Mouse (Mus musculus): ENCODE data around the gene Gm28043. TPM values are rescaled to one million over a fixed set of nuclear protein-coding genes. Genes with fewer than 3 reads are reported as not detected.

Gm28043 gene
- total RNA-seq, 2 experiments from 2014 or later = 1.7 to 11.6 TPM

DNA sequence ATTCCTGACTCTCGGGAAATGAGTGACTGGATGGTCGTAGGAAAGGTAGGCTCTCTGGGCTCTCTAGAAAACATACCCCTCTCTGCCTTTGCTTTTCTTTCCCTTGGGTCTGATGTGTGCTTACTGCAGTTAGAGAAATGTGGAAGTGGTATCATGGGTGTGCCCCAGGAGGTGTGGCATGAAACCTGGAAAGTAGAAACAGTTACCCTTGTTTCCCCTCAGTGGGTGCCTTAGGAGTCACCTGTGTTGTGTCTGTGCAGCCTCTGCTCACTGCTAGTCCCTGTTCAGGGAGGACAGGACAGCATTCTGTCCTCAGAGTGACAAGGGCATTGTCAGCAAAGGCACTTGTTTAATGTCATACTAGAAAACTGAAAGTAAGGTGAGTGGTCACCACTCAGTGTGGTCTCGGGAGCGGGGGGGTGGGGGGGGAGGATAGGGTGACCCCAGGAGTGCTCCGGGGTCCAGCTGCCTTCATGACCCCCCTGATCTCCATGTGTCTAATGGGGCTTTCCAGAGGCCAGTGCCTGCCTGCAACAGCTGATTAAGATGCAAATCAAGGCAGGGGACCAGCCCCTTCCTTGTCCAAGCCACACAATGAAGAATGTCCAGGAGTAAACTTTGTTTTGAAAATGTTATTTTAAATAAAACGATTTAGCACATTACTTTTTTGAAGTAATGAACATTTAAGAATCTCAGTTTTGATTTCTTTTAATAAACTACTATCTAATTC is 64.5 kb downstream of the Gm28043 start:
- ATAC-seq (ENCODE audit: poor library complexity, severe bottlenecking) = peak; percentile 76

DNA sequence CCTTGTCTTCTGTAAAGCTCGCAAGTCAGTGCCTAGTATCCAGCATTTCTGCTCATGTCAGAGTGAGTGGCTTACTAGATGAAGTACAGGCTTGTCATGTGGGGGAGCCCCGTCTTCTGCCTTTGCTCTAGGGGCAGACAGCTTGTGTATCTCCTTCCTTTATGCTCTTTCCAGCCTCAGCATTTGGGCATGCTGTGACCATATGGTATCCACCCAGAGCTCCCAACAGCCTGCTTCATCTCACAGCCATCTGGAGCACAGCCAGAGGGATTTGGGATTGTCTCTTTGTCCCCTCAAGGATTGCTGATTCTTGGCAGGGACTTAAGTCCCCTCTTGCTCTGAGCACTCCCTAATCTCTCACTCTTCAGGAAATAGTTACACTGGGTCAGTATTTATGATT is 65.5 kb downstream of the Gm28043 start:
- no peak for ATAC-seq (ENCODE audit: poor library complexity, severe bottlenecking)

DNA sequence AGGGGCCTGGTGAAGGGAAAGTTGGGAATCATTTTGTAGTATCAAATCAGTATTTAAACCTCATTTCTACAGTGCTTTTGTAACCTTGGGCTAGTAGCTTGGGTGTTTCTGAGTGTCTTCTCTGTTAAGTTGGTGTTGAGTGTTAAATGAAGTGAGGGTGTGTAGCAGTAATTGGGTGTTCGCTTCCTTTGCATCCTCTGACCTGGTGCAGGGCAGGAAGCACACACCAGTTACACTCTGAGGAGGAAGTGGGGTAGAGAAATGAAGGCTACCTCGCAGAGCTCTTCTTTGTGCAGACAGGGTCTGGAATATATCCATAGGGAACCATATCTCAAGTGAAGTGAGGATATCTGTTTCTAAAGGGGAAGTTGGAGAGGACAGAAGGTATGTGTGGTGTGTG is 66.2 kb downstream of the Gm28043 start:
- ATAC-seq (ENCODE audit: poor library complexity, severe bottlenecking) = 0 out of 2 replicates have a peak, but pooled peaks have one; percentile 22

DNA sequence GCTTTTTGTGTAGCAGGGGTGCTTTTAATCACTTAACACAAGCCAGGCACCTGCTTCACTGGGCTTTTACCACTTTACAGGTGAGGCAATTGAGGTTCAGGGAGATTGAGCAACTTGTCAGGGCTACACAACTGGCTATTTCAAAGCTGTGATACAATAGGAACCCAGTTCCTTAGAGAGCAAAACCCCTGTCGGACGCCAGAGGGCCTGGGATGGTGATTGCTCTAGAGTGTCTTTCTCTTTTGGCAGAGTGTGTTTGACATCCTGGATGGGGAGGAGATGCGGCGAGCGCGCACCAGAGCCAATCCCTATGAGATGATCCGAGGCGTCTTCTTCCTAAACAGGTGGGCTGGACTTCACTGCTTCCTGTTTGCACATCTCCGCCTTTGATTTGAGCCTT is 67.0 kb downstream of the Gm28043 start:
- peak; percentile 86 for ATAC-seq (ENCODE audit: poor library complexity, severe bottlenecking)

DNA sequence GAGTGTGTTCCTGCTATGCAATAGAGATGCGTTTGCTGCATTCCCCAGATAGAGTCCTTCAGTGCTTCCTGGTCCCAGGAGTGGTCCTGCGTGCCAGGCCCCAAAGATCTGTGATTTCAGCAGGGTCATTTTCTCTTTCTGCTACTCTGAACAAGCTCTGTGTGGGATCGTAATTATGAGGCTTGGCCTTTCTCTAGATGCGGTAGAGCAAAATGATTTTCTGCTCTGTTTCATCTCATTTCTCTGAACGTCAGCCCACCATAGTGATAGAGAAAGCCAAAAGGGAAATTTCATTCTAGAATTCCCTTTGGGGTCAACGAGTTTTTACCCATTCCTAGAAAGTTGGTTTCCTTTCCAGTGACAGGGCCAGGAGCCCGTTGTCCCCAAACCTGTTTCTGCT is 67.6 kb downstream of the Gm28043 start:
- no peak for ATAC-seq (ENCODE audit: poor library complexity, severe bottlenecking)

DNA sequence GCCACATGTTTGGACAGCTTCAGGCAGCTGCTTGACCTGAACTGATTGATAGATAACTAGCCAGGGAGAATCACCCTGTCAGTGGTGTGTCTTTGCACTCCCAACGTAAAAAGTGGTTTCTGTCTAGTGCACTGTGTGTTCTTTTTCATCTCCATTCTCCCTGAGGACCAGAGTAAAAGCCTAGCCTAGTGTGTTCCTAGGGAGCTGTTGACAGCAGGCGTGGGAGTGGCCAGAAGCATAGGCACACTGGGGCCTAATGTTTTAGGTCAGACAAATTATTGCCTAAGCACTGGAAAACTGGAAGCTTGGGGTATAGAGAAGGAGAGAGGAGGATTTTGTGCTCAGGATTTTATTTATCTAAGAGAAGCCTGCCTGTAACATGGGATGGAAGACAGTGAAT is 68.5 kb downstream of the Gm28043 start:
- ATAC-seq (ENCODE audit: poor library complexity, severe bottlenecking) = no peak

DNA sequence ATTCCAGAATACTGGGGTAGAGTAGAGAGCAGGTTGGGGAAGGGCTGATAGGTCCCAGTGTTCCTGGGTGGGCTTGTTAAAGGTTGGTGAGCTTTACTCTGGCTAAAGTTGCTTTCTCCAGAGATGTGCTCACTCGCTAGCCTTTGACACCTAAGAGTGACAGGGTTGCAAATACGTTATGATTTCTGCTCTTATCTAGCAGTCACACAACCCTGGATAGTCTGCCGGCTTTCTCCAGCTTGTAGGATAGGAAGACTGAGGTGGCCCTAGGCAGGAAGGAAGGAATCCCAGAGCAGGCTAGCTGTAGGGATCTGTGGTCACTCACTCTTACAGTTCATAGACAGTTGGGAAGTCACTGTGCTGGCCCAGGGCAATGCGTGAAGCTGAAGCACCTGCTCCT is 69.6 kb downstream of the Gm28043 start:
- ATAC-seq (ENCODE audit: poor library complexity, severe bottlenecking) = no peak

DNA sequence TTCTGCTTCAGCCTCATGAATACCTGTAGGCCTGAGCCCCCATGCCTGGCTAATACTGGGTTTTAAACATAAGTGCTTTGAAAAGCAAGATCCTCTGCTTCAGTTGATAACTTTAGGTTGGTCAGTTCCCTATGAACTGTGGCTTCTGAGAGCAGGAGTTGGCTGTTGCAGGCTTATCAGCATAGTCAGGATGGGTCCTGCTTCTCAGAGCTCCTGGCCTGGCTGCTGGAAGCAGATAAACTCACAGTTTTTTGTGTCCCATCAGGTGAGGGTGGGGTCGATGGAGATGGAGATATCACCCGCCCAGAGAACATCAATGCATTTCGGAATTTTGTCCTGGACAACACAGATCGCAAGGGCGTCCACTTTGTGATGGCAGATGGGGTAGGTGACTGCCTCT is 72.1 kb downstream of the Gm28043 start:
- no peak for ATAC-seq (ENCODE audit: poor library complexity, severe bottlenecking)

DNA sequence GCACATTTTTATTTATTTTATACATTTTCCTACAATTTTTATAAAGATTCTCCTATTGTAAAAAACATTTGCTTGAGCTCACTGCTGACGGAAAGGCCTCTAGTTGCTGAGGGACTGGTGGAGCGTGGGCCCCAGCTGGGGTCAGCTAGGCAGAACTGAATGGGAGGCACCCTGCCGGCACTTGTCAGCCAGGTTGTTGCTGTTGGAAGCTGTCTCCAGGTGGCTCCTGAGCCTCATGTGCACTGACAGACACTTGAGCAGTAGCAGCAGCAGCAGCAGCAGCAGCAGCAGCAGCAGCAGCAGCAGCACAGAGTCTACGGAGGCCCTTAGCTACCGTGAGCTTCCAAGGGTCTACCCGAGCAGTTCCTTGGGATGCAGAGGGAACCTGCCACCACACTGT is 72.7 kb downstream of the Gm28043 start:
- ATAC-seq (ENCODE audit: poor library complexity, severe bottlenecking) = no peak

DNA sequence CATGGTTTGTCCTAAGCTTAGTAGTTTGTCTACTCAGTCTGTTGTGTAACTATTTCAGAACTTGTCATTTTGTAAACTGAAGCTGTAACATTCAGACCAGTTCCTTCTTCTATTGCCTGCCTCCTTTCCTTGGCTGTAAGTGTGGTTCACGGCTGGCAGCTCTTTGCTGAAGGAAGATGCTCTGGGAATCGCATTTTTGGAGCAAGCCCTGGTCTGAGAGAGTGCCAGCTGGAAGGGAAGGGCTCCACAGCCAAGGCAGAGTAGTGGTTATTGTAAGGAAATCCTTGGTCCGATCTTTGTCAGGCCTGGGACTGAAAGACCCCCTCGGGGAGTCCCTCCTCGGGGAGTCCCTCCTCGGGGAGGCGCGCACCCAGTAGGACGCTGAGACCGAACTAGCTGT is 73.9 kb downstream of the Gm28043 start:
- no peak for ATAC-seq (ENCODE audit: poor library complexity, severe bottlenecking)

DNA sequence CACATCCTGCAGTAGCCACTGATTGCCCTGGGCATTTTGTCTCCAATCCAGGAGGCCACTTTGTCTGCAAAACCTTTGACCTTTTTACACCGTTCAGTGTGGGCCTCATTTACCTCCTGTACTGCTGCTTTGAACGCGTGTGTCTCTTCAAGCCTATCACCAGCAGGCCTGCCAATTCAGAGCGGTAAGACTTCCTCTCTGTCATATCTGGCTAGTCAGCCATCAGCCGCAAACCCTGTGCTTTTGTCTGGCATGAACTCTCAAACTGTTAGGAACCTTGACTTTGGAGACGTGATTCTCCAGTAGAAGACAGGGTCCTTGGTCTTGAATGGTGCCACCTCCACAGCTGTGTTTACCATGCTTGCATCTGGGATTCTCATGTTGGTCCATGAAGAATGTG is 75.6 kb downstream of the Gm28043 start:
- ATAC-seq (ENCODE audit: poor library complexity, severe bottlenecking) = no peak

DNA sequence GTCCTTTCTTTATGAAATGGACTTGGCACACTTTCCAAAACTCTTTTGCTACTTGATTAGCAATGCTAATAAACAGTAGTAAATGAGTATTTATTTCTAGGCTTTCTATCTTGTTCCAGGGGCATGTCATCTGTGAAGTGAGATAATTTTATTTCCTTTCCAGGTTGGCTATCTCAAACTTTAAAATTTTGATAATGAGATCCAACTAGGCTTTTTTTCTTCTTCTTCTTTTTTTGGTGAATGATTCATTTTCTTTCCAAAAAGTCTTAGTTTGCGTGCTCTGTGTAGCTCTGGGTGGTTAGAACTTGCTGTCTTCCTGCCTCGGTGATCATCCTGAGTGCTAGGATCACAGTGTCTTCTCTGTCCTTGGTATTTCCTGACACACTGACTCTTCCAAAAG is 78.2 kb downstream of the Gm28043 start:
- ATAC-seq (ENCODE audit: poor library complexity, severe bottlenecking) = no peak

DNA sequence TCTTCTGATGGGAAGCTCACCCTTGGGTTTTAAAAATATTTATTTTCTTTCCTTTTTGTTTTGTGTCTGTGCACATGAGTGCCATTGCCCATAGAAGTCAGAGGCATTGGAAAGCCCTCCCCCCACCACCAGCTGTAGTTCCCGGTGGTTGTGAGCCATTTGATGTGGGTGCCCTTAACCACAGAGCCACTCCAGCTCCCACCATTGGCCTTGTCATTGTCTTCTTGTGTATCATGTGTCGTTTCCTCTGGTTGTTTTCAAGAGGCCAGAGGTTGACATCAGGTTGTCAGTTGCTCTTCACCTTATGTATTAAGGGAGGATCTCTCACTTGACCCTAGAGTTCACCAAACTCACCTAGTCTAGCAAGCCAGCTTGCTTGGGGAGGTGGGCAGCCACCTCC is 78.9 kb downstream of the Gm28043 start:
- no peak for ATAC-seq (ENCODE audit: poor library complexity, severe bottlenecking)

DNA sequence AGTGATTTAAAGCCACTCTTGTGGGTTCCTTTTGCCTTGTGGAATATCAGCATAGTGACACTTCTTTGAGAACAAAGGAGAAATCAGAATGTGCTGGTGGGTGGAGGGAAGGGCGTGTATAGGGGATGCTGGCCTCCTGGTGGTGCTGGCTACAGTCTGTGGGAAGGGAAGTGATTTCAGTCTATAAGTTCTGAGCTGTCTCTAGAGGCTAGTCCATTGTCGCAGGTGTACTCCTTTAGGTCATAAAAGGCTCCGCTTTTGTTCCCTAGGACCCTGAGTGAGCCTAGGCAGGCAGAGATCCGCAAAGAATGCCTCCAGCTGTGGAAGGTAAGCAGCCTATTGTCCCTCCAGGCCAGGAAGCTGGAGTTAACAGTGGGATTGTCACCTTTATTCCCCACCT is 79.8 kb downstream of the Gm28043 start:
- ATAC-seq (ENCODE audit: poor library complexity, severe bottlenecking) = no peak

DNA sequence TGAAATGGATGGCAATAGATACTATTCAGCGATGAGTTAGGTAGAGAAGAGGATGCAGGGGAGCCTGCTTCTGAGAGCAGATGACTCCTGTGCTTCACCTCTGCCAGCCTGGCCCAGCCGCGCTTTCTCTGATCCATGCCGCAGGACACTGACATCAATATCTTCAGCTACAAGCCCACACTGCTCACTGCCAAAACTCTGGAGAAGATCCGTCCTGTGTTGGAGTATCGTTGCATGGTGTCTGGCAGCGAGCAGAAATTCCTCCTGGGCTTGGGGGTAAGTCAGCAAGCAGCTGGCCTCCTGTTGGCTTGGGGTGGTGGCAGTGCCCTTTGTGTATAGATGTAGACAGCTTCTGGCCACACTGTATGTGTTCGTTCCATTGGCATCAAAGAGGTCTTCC is 82.3 kb downstream of the Gm28043 start:
- ATAC-seq (ENCODE audit: poor library complexity, severe bottlenecking) = no peak

DNA sequence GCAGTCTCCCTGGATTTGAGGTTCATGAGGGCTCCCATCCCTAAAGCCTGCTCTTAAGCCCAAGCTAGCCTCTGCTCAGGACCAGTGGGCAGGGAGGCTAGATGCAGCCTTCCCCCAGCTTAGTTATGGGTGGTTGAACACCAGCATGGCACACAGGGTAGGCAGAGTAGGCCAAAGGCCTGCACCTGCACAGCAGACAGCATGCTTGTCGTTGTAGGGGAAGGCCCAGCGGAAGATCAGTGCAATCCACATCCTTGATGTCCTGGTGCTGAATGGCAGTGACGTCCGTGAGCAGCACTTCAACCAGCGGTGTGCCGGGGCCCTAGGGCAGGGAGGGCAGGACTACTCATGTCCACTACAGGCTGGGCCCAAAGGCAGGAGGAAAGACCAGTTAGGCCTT is 83.7 kb downstream of the Gm28043 start:
- no peak for ATAC-seq (ENCODE audit: poor library complexity, severe bottlenecking)

DNA sequence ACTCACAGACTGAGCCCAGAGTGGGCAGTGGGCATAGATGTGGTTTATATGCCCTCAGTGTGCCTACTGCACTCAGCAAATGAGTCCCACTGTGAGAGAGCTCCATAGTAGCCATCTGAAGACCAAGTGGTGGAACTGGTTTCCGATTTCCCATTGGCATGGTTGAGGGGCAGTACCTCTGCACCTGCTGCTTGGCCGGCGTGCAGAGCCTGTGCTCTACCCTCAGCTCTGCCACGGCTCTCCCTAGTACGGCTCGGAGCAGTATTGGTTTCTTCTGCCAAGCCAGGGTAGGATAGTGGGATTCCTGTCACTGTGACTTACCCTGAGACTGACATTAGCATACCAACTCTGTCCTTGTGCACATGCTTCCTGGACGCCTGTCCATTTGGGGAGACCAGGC is 85.9 kb downstream of the Gm28043 start:
- no peak for ATAC-seq (ENCODE audit: poor library complexity, severe bottlenecking)

DNA sequence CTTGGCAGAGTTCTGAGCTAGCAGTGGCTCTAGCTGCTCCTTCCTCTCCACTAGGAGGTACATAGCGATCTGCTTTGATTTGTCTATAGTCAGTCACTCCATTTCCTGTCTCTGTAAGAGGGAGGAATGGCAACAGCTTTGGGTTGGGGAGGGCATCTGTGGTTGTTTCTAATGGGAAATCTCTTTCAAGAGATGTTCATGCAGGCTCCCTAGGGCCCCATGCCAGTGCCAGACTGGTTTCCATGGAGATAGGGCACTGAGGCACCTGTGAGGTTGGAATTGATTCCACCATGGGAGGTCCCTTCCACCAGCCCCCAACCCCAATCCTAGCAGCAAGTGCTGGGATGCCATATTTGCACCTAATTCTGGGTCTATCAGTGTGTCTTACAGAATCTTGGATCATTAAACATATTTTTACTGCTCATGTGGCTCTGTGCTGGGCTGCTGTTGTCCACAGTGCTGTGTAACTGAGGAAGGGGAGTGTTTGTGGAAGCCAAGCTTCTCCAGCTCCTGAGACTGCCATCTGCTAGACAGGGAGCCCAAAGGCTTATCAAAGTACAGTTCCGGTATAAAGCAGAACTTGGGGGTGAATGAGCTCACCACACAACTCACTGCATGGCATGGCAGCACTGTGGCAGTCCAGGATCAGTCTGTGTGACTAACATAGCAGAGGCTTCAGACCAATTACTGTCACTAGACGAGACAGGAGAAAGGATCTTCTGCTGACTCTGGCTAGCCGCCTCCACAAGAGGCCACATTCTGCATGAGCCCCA is 88.4 kb downstream of the Gm28043 start:
- ATAC-seq (ENCODE audit: poor library complexity, severe bottlenecking) = peak; percentile 47

DNA sequence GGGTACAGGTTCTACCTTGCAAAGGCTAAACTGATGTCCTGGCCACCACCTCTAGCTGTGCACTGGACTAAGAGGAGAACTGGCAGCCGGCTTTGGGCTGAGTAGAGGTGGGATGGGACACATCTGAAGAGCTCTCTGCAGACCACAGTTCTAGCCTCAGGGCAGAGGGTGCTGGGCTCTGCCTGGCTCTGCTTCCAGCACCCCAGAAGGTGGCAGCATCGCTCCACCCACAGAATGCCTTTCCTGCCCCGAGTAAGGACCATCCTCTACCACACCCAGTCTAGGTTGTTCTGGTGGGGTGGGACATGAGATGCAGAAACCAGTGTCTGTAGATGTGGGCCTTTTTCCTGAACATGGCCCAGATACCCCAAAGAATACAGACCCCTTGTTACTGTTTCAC is 90.1 kb downstream of the Gm28043 start:
- peak; percentile 54 for ATAC-seq (ENCODE audit: poor library complexity, severe bottlenecking)

DNA sequence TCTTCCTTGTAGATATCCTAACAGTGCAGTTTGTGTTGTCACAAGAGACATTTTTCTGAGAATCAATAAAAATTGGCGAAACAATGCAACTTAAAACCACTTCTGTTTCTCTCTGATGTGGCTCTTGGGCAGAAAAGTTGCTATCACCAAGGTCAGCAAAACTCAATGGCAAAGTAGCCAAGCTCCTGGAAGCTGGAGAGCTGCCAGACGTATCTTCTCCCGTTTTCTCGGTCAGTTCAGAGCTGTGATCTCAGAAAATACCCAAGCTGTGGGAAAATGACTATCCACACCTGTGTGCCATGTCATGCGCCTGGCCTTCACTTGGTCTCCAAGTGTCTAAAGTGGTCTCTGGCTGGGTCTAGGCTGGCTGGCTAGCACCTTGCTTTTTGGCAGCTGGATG is 91.2 kb downstream of the Gm28043 start:
- ATAC-seq (ENCODE audit: poor library complexity, severe bottlenecking) = no peak

DNA sequence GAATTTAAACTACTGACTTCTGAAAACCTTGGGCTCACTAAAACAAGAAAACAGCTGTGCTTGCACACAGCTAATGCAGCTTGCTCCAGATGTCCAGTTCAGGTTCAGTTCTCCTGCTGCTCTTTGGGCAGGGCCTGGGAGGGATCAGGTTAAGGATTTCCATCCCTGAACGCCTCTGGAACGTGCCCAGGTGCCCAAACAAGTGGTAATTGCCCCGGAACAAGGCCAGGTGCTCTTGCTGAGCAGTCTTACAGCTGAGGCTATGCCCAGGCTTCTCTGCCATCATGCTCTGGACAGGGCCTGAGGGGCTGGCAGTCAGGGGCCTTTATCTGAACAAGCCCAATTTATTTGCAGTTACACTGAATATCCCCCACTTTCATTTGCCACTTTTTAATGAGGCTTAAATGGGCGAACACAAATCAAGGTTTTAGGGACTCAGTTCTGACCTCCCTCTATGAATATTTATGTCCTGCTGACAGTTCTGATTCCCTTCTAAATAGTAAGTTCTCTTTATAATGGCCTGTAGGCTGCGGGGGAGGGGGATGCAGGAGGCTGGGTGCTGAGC is 92.4 kb downstream of the Gm28043 start:
- ATAC-seq (ENCODE audit: poor library complexity, severe bottlenecking) = no peak

DNA sequence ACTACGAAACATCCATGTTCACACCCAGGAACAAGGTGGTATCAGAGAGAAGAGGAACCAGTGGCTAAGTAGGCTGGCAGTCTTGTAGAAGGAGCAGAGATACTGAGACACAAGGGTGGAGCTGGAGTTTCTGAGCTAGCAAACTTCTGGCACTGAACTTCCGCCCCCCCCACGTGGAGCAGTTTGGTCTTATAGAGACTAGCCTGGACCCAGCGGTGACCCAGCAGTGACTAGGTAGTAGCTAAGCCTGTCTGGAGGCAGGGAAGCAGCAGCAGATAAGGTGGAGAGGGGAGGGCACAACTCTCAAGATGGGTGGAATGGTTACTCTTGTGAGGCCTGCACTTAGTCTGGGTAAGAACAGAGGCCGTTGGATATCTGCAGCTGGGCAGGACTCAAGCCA is 94.1 kb downstream of the Gm28043 start:
- no peak for ATAC-seq (ENCODE audit: poor library complexity, severe bottlenecking)
